Comparison of ENCODE assay signal across 9 mouse cellular contexts in genomic region chr14:31397791-31398595, GRCm38 (mm10). TPM values are rescaled to one million over a fixed set of nuclear protein-coding genes. Genes with fewer than 3 reads are reported as not detected.
A peak's percentile ranks its signal among the peaks of the same experiment; 100 is the strongest.
DNase-seq lines count a peak whose midpoint lies in the region; ATAC-seq and TF ChIP-seq lines count a peak whose summit lies in the region.
"Had no signal": no experiment of that assay in that cellular context is flagged by ENCODE, and none has a peak within 500 bp of the region (broad histone marks: within the 10 kb centered on the region; RNA-seq: fewer than 3 reads in every experiment).

No protein-coding gene starts in this region.

- peak; percentile 60 for ATAC-seq in liver, embryonic 16.5 days (ENCODE audit: low read depth)
- no peak for ATAC-seq in forebrain, embryonic 13.5 days

- no peak overlapping the region for H3K4me2 ChIP-seq in liver, embryonic 16.5 days (ENCODE audit: low read depth, low read length)
- no peak overlapping the region for H3K4me2 ChIP-seq in forebrain, embryonic 13.5 days

- TF ChIP-seq POLR2A in cerebellum, adult 2 months (IDR thresholded peaks at IDR 0.05; ENCODE audit: borderline replicate concordance, insufficient read depth, low read length): no peak

- no peak for TF ChIP-seq CTCF in cerebellum, adult 2 months (IDR thresholded peaks at IDR 0.05; ENCODE audit: borderline replicate concordance, insufficient read depth, low read depth, low read length)

- H3K36me3 ChIP-seq in liver, embryonic 16.5 days (ENCODE audit: control insufficient read depth, insufficient read depth): no peaks in the 10 kb centered on the region
- H3K36me3 ChIP-seq in forebrain, embryonic 13.5 days (ENCODE audit: poor library complexity, severe bottlenecking): peaks cover 8% of the 10 kb centered on the region; the same call in 1 of the 2 replicates

- H3K4me3 ChIP-seq in cerebellum, adult 2 months (replicated peaks; ENCODE audit: insufficient read depth, low read depth, low read length): no peak overlapping the region
- no peak overlapping the region for H3K4me3 ChIP-seq in liver, embryonic 16.5 days (ENCODE audit: low read depth, low read length)
- H3K4me3 ChIP-seq in forebrain, embryonic 13.5 days: no peak overlapping the region

- peaks cover 3% of the 10 kb centered on the region; the same call in 1 of the 2 replicates for H3K9me3 ChIP-seq in liver, embryonic 16.5 days (replicated peaks; ENCODE audit: control insufficient read depth, low read length)
- no peaks in the 10 kb centered on the region; the same call in 1 of the 2 replicates for H3K9me3 ChIP-seq in forebrain, embryonic 13.5 days (replicated peaks)

- peak in 1 of 2 experiments; percentile 42 for DNase-seq in cerebellum, adult 2 months
- DNase-seq in cerebellum, postnatal 4 days (ENCODE audit: low spot score in 2 of 2): no peak
- DNase-seq in lung, postnatal 10 days: peak; percentile 60
- DNase-seq in lung, postnatal 36 days: no peak
- peak; percentile 77 to 78 for DNase-seq in heart, postnatal 10 days
- DNase-seq in gastrocnemius, adult 18-20 months (ENCODE audit: low spot score): no peak
- DNase-seq: cerebellum, adult 9-11 months had no signal

- intact Hi-C loops in heart, postnatal 10 days (cut with DNase I): no loop called here

- H3K27me3 ChIP-seq in cerebellum, adult 2 months (ENCODE audit: control insufficient read depth, insufficient read depth, low read length): no peaks in the 10 kb centered on the region
- H3K27me3 ChIP-seq in liver, embryonic 16.5 days (ENCODE audit: control insufficient read depth, insufficient read depth, low read depth, low read length): no peaks in the 10 kb centered on the region
- no peaks in the 10 kb centered on the region for H3K27me3 ChIP-seq in forebrain, embryonic 13.5 days

- H3K27ac ChIP-seq in cerebellum, adult 2 months (ENCODE audit: insufficient read depth, low read length): peak overlapping the region; percentile 13; the same call in 1 of the 2 replicates
- H3K27ac ChIP-seq in liver, embryonic 16.5 days (ENCODE audit: low read length): peak overlapping the region; percentile 27
- no peak overlapping the region for H3K27ac ChIP-seq in forebrain, embryonic 13.5 days

- peaks cover 65% of the 10 kb centered on the region for H3K4me1 ChIP-seq in cerebellum, adult 2 months (ENCODE audit: control insufficient read depth, insufficient read depth, low read length)
- peaks cover 20% of the 10 kb centered on the region for H3K4me1 ChIP-seq in liver, embryonic 16.5 days (ENCODE audit: control insufficient read depth, low read depth, low read length)
- no peaks in the 10 kb centered on the region for H3K4me1 ChIP-seq in forebrain, embryonic 13.5 days

- WGBS in cerebellum, adult 2 months: 31% methylated on average over 9 of the region's 9 CpGs
- 73% methylated on average over 9 of the region's 9 CpGs for WGBS in liver, embryonic 16.5 days (ENCODE audit: insufficient replicate concordance)
- WGBS in forebrain, embryonic 13.5 days: 91% methylated on average over 9 of the region's 9 CpGs

- H3K9ac ChIP-seq in liver, embryonic 16.5 days (ENCODE audit: low read depth, low read length): no peak overlapping the region
- H3K9ac ChIP-seq in forebrain, embryonic 13.5 days: no peak overlapping the region

RNA-seq across cellular contexts. Expression of gene Sh3bp5, which starts 37.9 kb away (rescaled TPM):
- 72.9 and 77.1 TPM in 2 replicates for polyA plus RNA-seq in cerebellum, adult 2 months (2012; rRNA removed)
- 10 to 100 TPM; 59.7 to 65.1 TPM for total RNA-seq in heart, postnatal 10 days (2021)
- 19.3 and 22.1 TPM in 2 replicates for polyA plus RNA-seq in liver, embryonic 16.5 days (2015; fragmentation: Nextera tagmentation; extraction: Ambion mirVana)
- polyA plus RNA-seq in forebrain, embryonic 13.5 days (2015; fragmentation: Nextera tagmentation; extraction: Ambion mirVana): 66.9 and 75.0 TPM in 2 replicates
- total RNA-seq in gastrocnemius, adult 18-20 months (2021): 10 to 100 TPM; 53.6 to 65.7 TPM

Comparison
In these comparisons a context has a peak if more than half of its experiments do, and no peak if none do; other contexts are left out.
1. DNase-seq: peak in lung, postnatal 10 days (single experiment) and heart, postnatal 10 days (2 of 2); none in cerebellum, postnatal 4 days (0 of 2), lung, postnatal 36 days (single experiment) and gastrocnemius, adult 18-20 months (single experiment).